Mouse (Mus musculus) liver, adult 2 months (tissue): ENCODE data around the gene Krt87. TPM values are rescaled to one million over a fixed set of nuclear protein-coding genes. Genes with fewer than 3 reads are reported as not detected.

ENCODE experiments used
- DNase-seq: peaks from one replicate; pipeline ENCODE4 v3.0.0-alpha.2; 2011; ENCODE audit warnings: low read depth, low spot score; ENCODE audit errors: extremely low read depth
- H3K27ac ChIP-seq: fragments of 200-500 bp; replicated peaks from 2 replicates; pipeline ENCODE4 v1.5.1; 2012; ENCODE audit warnings: low read depth, mild to moderate bottlenecking, control low read depth, inconsistent platforms, low read length; ENCODE audit not compliant: insufficient read depth
- H3K27me3 ChIP-seq: fragments of 200-500 bp; 2 replicates; pipeline ENCODE4 v1.6.1; 2012; ENCODE audit warnings: mild to moderate bottlenecking, moderate library complexity, low read length, inconsistent platforms; ENCODE audit not compliant: control insufficient read depth, insufficient read depth
- H3K36me3 ChIP-seq: fragments of 200-500 bp; 2 replicates; pipeline ENCODE4 v1.6.1; 2012; ENCODE audit warnings: low read length, inconsistent platforms; ENCODE audit not compliant: control insufficient read depth, insufficient read depth
- H3K4me1 ChIP-seq: fragments of 200-500 bp; 2 replicates; pipeline ENCODE4 v1.6.1; 2011; ENCODE audit warnings: low read length; ENCODE audit not compliant: control insufficient read depth, insufficient read depth
- H3K4me3 ChIP-seq: fragments of 200-500 bp; 2 replicates; pipeline ENCODE4 v1.5.1; 2011; ENCODE audit warnings: low read depth, mild to moderate bottlenecking, control low read depth, low read length, moderate library complexity; ENCODE audit not compliant: insufficient read depth
- H3K79me2 ChIP-seq: fragments of 200-500 bp; 2 replicates; pipeline ENCODE4 v1.6.1; 2012; ENCODE audit warnings: inconsistent platforms, mild to moderate bottlenecking, low read length, moderate library complexity; ENCODE audit not compliant: control insufficient read depth, insufficient read depth
- H3K9ac ChIP-seq: fragments of 200-500 bp; 2 replicates; pipeline ENCODE4 v1.6.1; 2012; ENCODE audit warnings: low read depth, mild to moderate bottlenecking, control low read depth, inconsistent platforms, low read length
- CTCF ChIP-seq: fragments of 200-500 bp; IDR thresholded peaks from 2 replicates; pipeline ENCODE4 v1.5.1; 2011; ENCODE audit warnings: low read depth, low read length, control low read depth
- POLR2A ChIP-seq: fragments of 200-500 bp; IDR thresholded peaks from 2 replicates; pipeline ENCODE4 v1.6.1; 2011; ENCODE audit warnings: low read length, control low read depth; ENCODE audit not compliant: insufficient read depth; ENCODE audit errors: extremely low read depth
- WGBS: fragments of 180-500 bp; shearing (Covaris S2); methylation state at CpG from one replicate; pipeline ENCODE4 v1.1.7; 2018; 5-methylcytosine and 5-hydroxymethylcytosine counted together
- polyA plus RNA-seq: library from polyadenylated mRNA; depleted of rRNA; stranded (reverse); fragments of >200 nt; gene quantifications from 2 replicates; pipeline ENCODE4 v1.2.3, GENCODE M21; 2012
- total RNA-seq: library from RNA; depleted of rRNA; stranded (reverse); fragments of >200 nt; gene quantifications from 2 replicates; pipeline ENCODE4 v1.2.3, GENCODE M21; 2014

Gene Krt87
- total and polyA plus RNA-seq, 2 experiments, result not detected

DNA sequence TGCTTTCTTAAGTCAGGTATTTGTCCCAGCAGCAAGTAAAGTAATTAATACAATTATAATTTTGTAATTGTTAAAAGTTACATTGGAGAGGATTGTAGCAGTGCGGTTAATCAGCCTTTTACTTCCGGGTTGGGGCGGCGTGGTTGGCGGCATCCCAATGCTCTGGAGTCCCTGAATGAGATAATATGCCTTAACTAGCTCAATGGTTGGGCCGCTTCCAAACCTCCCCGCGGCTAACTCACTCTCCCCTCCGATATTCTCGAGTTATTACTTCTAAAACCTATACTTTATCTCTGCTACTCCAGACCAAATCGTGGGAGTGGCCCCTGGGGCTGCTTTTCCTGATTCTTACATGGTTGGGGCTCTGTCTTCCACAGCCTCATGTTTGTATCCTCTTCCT, 8.0 kb upstream of the Krt87 start:
- H3K4me3 ChIP-seq, result no peak overlapping the region
- 70% methylated on average over 11 of the region's 11 CpGs for WGBS
- H3K4me1 ChIP-seq, result no peaks in the 10 kb centered on the region
- no peaks in the 10 kb centered on the region for H3K27me3 ChIP-seq
- H3K36me3 ChIP-seq, result no peaks in the 10 kb centered on the region
- no peak overlapping the region for H3K9ac ChIP-seq
- no peaks in the 10 kb centered on the region for H3K79me2 ChIP-seq
- DNase-seq, result no peak
- no peak overlapping the region for H3K27ac ChIP-seq
- no peak for TF ChIP-seq POLR2A
- TF ChIP-seq CTCF, result no peak

- Histone ChIP-seq H3K9ac (no peak overlapping the region), H3K27ac (no peak overlapping the region), H3K4me1 (no peaks in the 10 kb centered on the region), H3K36me3 (no peaks in the 10 kb centered on the region), H3K4me3 (no peak overlapping the region), H3K27me3 (no peaks in the 10 kb centered on the region), H3K79me2 (no peaks in the 10 kb centered on the region)
- no peak for DNase-seq
- WGBS, result 72% methylated on average over 4 of the region's 4 CpGs
- TF ChIP-seq CTCF, result no peak
- no peak for TF ChIP-seq POLR2A
Observed at GRCm38 (mm10) chr15:101440837-101441236, 2.2 kb upstream of the Krt87 start.

GRCm38 (mm10) chr15:101436611-101437010, 2.0 kb downstream of the Krt87 start:
- DNase-seq, result no peak
- no peak overlapping the region for H3K9ac ChIP-seq

DNA sequence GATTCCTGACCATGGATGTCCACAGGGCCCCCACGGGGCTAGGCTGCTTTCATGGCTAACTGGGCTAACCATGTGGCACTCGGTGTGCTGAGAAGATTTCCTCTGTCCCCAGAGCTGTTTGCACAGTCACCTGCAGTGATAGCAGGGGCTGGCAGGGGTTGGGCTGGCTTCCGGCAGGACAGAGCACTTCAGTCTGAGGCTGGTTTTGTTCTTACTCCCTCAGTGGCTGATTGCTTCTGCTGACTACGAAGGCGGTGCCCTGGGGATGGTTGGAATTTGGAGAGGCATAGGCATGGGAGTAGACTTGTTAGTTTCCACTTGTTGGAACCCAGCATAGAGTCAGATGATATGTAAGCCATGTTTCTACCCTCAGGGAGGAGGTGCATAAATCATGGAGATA, 13.7 kb downstream of the Krt87 start:
- no peak overlapping the region for H3K4me3 ChIP-seq
- H3K79me2 ChIP-seq, result no peaks in the 10 kb centered on the region
- H3K9ac ChIP-seq, result no peak overlapping the region
- DNase-seq, result no peak
- TF ChIP-seq CTCF (no peak), POLR2A (no peak)
- no peak overlapping the region for H3K27ac ChIP-seq
- no peaks in the 10 kb centered on the region for H3K27me3 ChIP-seq
- H3K4me1 ChIP-seq, result no peaks in the 10 kb centered on the region
- no peaks in the 10 kb centered on the region for H3K36me3 ChIP-seq
- 20% methylated on average over 5 of the region's 5 CpGs for WGBS

More at GRCm38 (mm10) chr15:101436611-101437010, 2.0 kb downstream of the Krt87 start:
- 76% methylated on average over 7 of the region's 7 CpGs for WGBS
- TF ChIP-seq POLR2A (no peak), CTCF (no peak)
- no peaks in the 10 kb centered on the region for H3K4me1 ChIP-seq
- no peak overlapping the region for H3K4me3 ChIP-seq
- H3K79me2 ChIP-seq, result no peaks in the 10 kb centered on the region
- no peak overlapping the region for H3K27ac ChIP-seq
- no peaks in the 10 kb centered on the region for H3K36me3 ChIP-seq
- no peaks in the 10 kb centered on the region for H3K27me3 ChIP-seq

DNA sequence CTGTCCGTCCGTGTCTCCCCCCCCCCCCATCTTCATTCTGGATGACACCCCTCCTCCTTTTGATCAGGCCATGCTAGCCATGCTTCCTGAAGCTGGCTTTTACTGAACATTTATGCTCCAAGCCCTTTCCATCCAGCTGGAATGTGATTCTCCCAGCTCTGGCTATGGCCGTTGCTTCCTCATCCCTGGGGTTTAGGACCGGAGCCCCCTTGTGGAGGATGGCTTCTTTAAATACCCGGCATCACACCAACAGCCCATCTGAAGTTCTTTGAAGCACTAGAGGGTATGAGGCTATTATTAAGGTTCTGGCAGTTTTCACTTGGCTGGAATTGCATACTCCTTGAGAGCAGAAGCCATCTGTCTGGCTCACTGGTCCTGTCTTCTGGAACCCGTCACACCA, 17.7 kb downstream of the Krt87 start:
- no peak overlapping the region for H3K4me3 ChIP-seq
- no peaks in the 10 kb centered on the region for H3K79me2 ChIP-seq
- no peaks in the 10 kb centered on the region for H3K36me3 ChIP-seq
- TF ChIP-seq CTCF (no peak), POLR2A (no peak)
- no peaks in the 10 kb centered on the region for H3K27me3 ChIP-seq
- H3K27ac ChIP-seq, result no peak overlapping the region
- 59% methylated on average over 6 of the region's 6 CpGs for WGBS
- no peak for DNase-seq
- H3K4me1 ChIP-seq, result no peaks in the 10 kb centered on the region
- no peak overlapping the region for H3K9ac ChIP-seq

DNA sequence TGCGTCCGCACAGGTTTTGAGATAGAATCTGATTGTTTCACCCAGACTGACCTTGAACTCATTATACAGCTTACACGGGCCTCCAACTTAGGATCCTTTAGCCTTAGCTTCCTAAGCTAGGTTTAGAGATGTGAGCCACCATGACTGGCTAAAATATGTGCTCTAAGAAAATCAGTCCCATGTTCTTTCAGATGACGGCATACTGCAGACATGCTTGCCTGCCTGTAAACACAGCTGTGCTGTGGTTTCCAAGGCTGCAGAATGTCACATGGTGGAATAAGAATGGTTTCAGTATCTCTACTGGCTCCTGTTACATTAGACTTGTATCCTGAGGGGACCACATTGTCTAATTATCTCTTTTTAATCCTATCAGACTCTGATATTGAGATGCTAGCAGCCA, 19.7 kb downstream of the Krt87 start:
- no peaks in the 10 kb centered on the region for H3K4me1 ChIP-seq
- H3K79me2 ChIP-seq, result no peaks in the 10 kb centered on the region
- TF ChIP-seq POLR2A, result no peak
- TF ChIP-seq CTCF, result no peak
- 64% methylated on average over 4 of the region's 4 CpGs for WGBS
- no peaks in the 10 kb centered on the region for H3K36me3 ChIP-seq
- H3K27ac ChIP-seq, result no peak overlapping the region
- no peak for DNase-seq
- H3K27me3 ChIP-seq, result no peaks in the 10 kb centered on the region
- H3K9ac ChIP-seq, result no peak overlapping the region
- H3K4me3 ChIP-seq, result no peak overlapping the region
